Comparison of ENCODE assay signal across 13 mouse cellular contexts in genomic region chr17:55702865-55703264, GRCm38 (mm10). TPM values are rescaled to one million over a fixed set of nuclear protein-coding genes. Genes with fewer than 3 reads are reported as not detected.
DNase-seq lines count a peak whose midpoint lies in the region; ATAC-seq and TF ChIP-seq lines count a peak whose summit lies in the region.
"Had no signal": no experiment of that assay in that cellular context is flagged by ENCODE, and none has a peak within 500 bp of the region (broad histone marks: within the 10 kb centered on the region; RNA-seq: fewer than 3 reads in every experiment).

No protein-coding gene starts in this region.

- DNase-seq in forebrain, embryonic 11.5 days (ENCODE audit: low spot score) = no peak
- no peak for DNase-seq in forebrain, postnatal 0 days
- no peak for DNase-seq in hindbrain, embryonic 11.5 days (ENCODE audit: low spot score)
- no peak for DNase-seq in hindbrain, postnatal 0 days (ENCODE audit: low spot score)
- DNase-seq in liver, embryonic 11.5 days (ENCODE audit: low spot score) = no peak

- no peaks in the 10 kb centered on the region for H3K36me3 ChIP-seq in forebrain, embryonic 11.5 days (ENCODE audit: control insufficient read depth, insufficient read depth, low read length)
- H3K36me3 ChIP-seq in forebrain, postnatal 0 days (ENCODE audit: insufficient read depth) = peaks cover 7% of the 10 kb centered on the region
- no peaks in the 10 kb centered on the region for H3K36me3 ChIP-seq in hindbrain, embryonic 11.5 days (ENCODE audit: control insufficient read depth, insufficient read depth, low read length)
- H3K36me3 ChIP-seq in hindbrain, postnatal 0 days (ENCODE audit: insufficient read depth, low read length) = peaks cover 3% of the 10 kb centered on the region; the same call in 1 of the 2 replicates
- H3K36me3 ChIP-seq in neural tube, embryonic 12.5 days = peaks cover 10% of the 10 kb centered on the region; the same call in 1 of the 2 replicates
- H3K36me3 ChIP-seq in neural tube, embryonic 15.5 days = peaks cover 25% of the 10 kb centered on the region
- no peaks in the 10 kb centered on the region for H3K36me3 ChIP-seq in liver, embryonic 11.5 days (ENCODE audit: control insufficient read depth, insufficient read depth, low read length)

- TF ChIP-seq CTCF in forebrain, postnatal 0 days (IDR thresholded peaks at IDR 0.05; ENCODE audit: low read depth) = no peak
- no peak for TF ChIP-seq CTCF in hindbrain, postnatal 0 days (IDR thresholded peaks at IDR 0.05; ENCODE audit: low read depth)

- 0 out of 2 replicates have a peak, but pooled peaks have one; percentile 24 for ATAC-seq in forebrain, embryonic 11.5 days (replicated peaks; ENCODE audit: low FRiP score)
- ATAC-seq in forebrain, postnatal 0 days = no peak
- peak; percentile 47; the same call in 1 of the 2 replicates for ATAC-seq in hindbrain, embryonic 11.5 days (ENCODE audit: low FRiP score)
- no peak for ATAC-seq in hindbrain, postnatal 0 days
- ATAC-seq in neural tube, embryonic 12.5 days (ENCODE audit: low FRiP score, low read depth) = 0 out of 2 replicates have a peak, but pooled peaks have one; percentile 25
- ATAC-seq in neural tube, embryonic 15.5 days (ENCODE audit: low FRiP score) = no peak
- no peak; the same call in 1 of the 2 replicates for ATAC-seq in liver, embryonic 11.5 days (replicated peaks; ENCODE audit: low FRiP score)

- WGBS in forebrain, embryonic 11.5 days = 86% methylated on average over 5 of the region's 5 CpGs
- WGBS in forebrain, postnatal 0 days = 81% methylated on average over 5 of the region's 5 CpGs
- 69% methylated on average over 5 of the region's 5 CpGs for whole genome bisulfite sequencing in hindbrain, embryonic 11.5 days
- WGBS in hindbrain, postnatal 0 days = 59% methylated on average over 5 of the region's 5 CpGs
- 43% methylated on average over 5 of the region's 5 CpGs for WGBS in neural tube, embryonic 12.5 days
- 43% methylated on average over 5 of the region's 5 CpGs for WGBS in neural tube, embryonic 15.5 days
- 74% methylated on average over 5 of the region's 5 CpGs for WGBS in liver, embryonic 11.5 days

- no peaks in the 10 kb centered on the region for H3K9me3 ChIP-seq in forebrain, embryonic 11.5 days (ENCODE audit: control insufficient read depth, low read length)
- no peaks in the 10 kb centered on the region for H3K9me3 ChIP-seq in forebrain, postnatal 0 days (ENCODE audit: low read length)
- no peaks in the 10 kb centered on the region for H3K9me3 ChIP-seq in hindbrain, embryonic 11.5 days (ENCODE audit: control insufficient read depth, low read length)
- H3K9me3 ChIP-seq in hindbrain, postnatal 0 days (ENCODE audit: low read length) = no peaks in the 10 kb centered on the region
- H3K9me3 ChIP-seq in neural tube, embryonic 12.5 days = no peaks in the 10 kb centered on the region
- H3K9me3 ChIP-seq in neural tube, embryonic 15.5 days (replicated peaks) = no peaks in the 10 kb centered on the region
- H3K9me3 ChIP-seq in liver, embryonic 11.5 days (ENCODE audit: control insufficient read depth, low read length) = no peaks in the 10 kb centered on the region
- H3K9me3 ChIP-seq: embryonic facial prominence, embryonic 13.5 days; heart, embryonic 13.5 days; hindbrain, embryonic 13.5 days had no signal

- H3K27me3 ChIP-seq in forebrain, embryonic 11.5 days (ENCODE audit: control insufficient read depth, insufficient read depth, low read length) = no peaks in the 10 kb centered on the region
- no peaks in the 10 kb centered on the region for H3K27me3 ChIP-seq in forebrain, postnatal 0 days (ENCODE audit: insufficient read depth, low read length)
- H3K27me3 ChIP-seq in hindbrain, embryonic 11.5 days (ENCODE audit: control insufficient read depth, insufficient read depth, low read length) = no peaks in the 10 kb centered on the region
- no peaks in the 10 kb centered on the region for H3K27me3 ChIP-seq in hindbrain, postnatal 0 days (ENCODE audit: insufficient read depth, low read length)
- no peaks in the 10 kb centered on the region for H3K27me3 ChIP-seq in neural tube, embryonic 12.5 days (replicated peaks)
- H3K27me3 ChIP-seq in neural tube, embryonic 15.5 days (replicated peaks) = no peaks in the 10 kb centered on the region
- no peaks in the 10 kb centered on the region for H3K27me3 ChIP-seq in liver, embryonic 11.5 days (replicated peaks; ENCODE audit: control insufficient read depth, insufficient read depth, low read length)
- H3K27me3 ChIP-seq: embryonic facial prominence, embryonic 13.5 days; heart, embryonic 13.5 days; hindbrain, embryonic 13.5 days had no signal

- H3K9ac ChIP-seq in forebrain, embryonic 11.5 days (ENCODE audit: low read length) = no peak overlapping the region
- H3K9ac ChIP-seq in forebrain, postnatal 0 days = no peak overlapping the region
- no peak overlapping the region for H3K9ac ChIP-seq in hindbrain, embryonic 11.5 days (ENCODE audit: low read depth, low read length)
- no peak overlapping the region for H3K9ac ChIP-seq in hindbrain, postnatal 0 days (replicated peaks; ENCODE audit: low read length)
- H3K9ac ChIP-seq in neural tube, embryonic 12.5 days = no peak overlapping the region
- H3K9ac ChIP-seq in neural tube, embryonic 15.5 days (replicated peaks) = no peak overlapping the region
- H3K9ac ChIP-seq in liver, embryonic 11.5 days (ENCODE audit: low read depth, low read length) = no peak overlapping the region
- H3K9ac ChIP-seq: embryonic facial prominence, embryonic 13.5 days; heart, embryonic 13.5 days; hindbrain, embryonic 13.5 days had no signal

- H3K4me3 ChIP-seq in forebrain, embryonic 11.5 days (ENCODE audit: low read depth, low read length) = no peak overlapping the region
- H3K4me3 ChIP-seq in forebrain, postnatal 0 days (ENCODE audit: low read depth, low read length) = no peak overlapping the region
- H3K4me3 ChIP-seq in hindbrain, embryonic 11.5 days (ENCODE audit: low read depth, low read length) = no peak overlapping the region
- H3K4me3 ChIP-seq in hindbrain, postnatal 0 days (ENCODE audit: low read length) = no peak overlapping the region
- no peak overlapping the region for H3K4me3 ChIP-seq in neural tube, embryonic 12.5 days
- no peak overlapping the region for H3K4me3 ChIP-seq in neural tube, embryonic 15.5 days (replicated peaks)
- no peak overlapping the region for H3K4me3 ChIP-seq in liver, embryonic 11.5 days (ENCODE audit: low read depth, low read length)
- H3K4me3 ChIP-seq: embryonic facial prominence, embryonic 13.5 days; gastrocnemius, adult 2 months; heart, embryonic 13.5 days; hindbrain, embryonic 13.5 days had no signal

- no peak overlapping the region for H3K27ac ChIP-seq in forebrain, embryonic 11.5 days (ENCODE audit: low read depth, low read length)
- H3K27ac ChIP-seq in forebrain, postnatal 0 days (ENCODE audit: low read depth, low read length) = no peak overlapping the region
- H3K27ac ChIP-seq in hindbrain, embryonic 11.5 days (ENCODE audit: low read depth, low read length) = no peak overlapping the region
- H3K27ac ChIP-seq in hindbrain, postnatal 0 days = no peak overlapping the region
- H3K27ac ChIP-seq in neural tube, embryonic 12.5 days = no peak overlapping the region
- H3K27ac ChIP-seq in neural tube, embryonic 15.5 days (replicated peaks) = no peak overlapping the region
- no peak overlapping the region for H3K27ac ChIP-seq in liver, embryonic 11.5 days (ENCODE audit: low read depth, low read length)
- H3K27ac ChIP-seq: embryonic facial prominence, embryonic 13.5 days; gastrocnemius, adult 2 months; heart, embryonic 13.5 days; hindbrain, embryonic 13.5 days had no signal

- no peaks in the 10 kb centered on the region for H3K4me1 ChIP-seq in forebrain, embryonic 11.5 days (replicated peaks; ENCODE audit: control insufficient read depth, insufficient read depth, low read length)
- no peaks in the 10 kb centered on the region for H3K4me1 ChIP-seq in forebrain, postnatal 0 days (ENCODE audit: insufficient read depth)
- no peaks in the 10 kb centered on the region for H3K4me1 ChIP-seq in hindbrain, embryonic 11.5 days (replicated peaks; ENCODE audit: control insufficient read depth, insufficient read depth, low read length)
- no peaks in the 10 kb centered on the region for H3K4me1 ChIP-seq in hindbrain, postnatal 0 days (ENCODE audit: insufficient read depth, low read length)
- no peaks in the 10 kb centered on the region for H3K4me1 ChIP-seq in neural tube, embryonic 12.5 days
- no peaks in the 10 kb centered on the region for H3K4me1 ChIP-seq in neural tube, embryonic 15.5 days
- H3K4me1 ChIP-seq in liver, embryonic 11.5 days (replicated peaks; ENCODE audit: control insufficient read depth, insufficient read depth, low read length) = no peaks in the 10 kb centered on the region
- H3K4me1 ChIP-seq: embryonic facial prominence, embryonic 13.5 days; heart, embryonic 13.5 days; hindbrain, embryonic 13.5 days had no signal

- H3K4me2 ChIP-seq in forebrain, embryonic 11.5 days (ENCODE audit: low read depth, low read length, severe bottlenecking) = no peak overlapping the region
- no peak overlapping the region for H3K4me2 ChIP-seq in forebrain, postnatal 0 days (ENCODE audit: low read depth)
- H3K4me2 ChIP-seq in hindbrain, embryonic 11.5 days (replicated peaks; ENCODE audit: low read depth, low read length) = no peak overlapping the region
- H3K4me2 ChIP-seq in hindbrain, postnatal 0 days (ENCODE audit: low read depth, low read length) = no peak overlapping the region
- no peak overlapping the region for H3K4me2 ChIP-seq in neural tube, embryonic 12.5 days (replicated peaks)
- no peak overlapping the region for H3K4me2 ChIP-seq in neural tube, embryonic 15.5 days
- H3K4me2 ChIP-seq in liver, embryonic 11.5 days = no peak overlapping the region
- H3K4me2 ChIP-seq: embryonic facial prominence, embryonic 13.5 days; heart, embryonic 13.5 days; hindbrain, embryonic 13.5 days had no signal

RNA-seq across cellular contexts. Expression of gene Pot1b, which starts 9.6 kb away (rescaled TPM):
- polyA plus RNA-seq in forebrain, embryonic 11.5 days (2014; fragmentation: Nextera tagmentation; extraction: Ambion mirVana) = 13.1 and 14.1 TPM in 2 replicates
- 8.6 and 10.6 TPM in 2 replicates for total RNA-seq in forebrain, postnatal 0 days (2014; rRNA removed)
- polyA plus RNA-seq in forebrain, postnatal 0 days (2015; fragmentation: Nextera tagmentation; extraction: Ambion mirVana) = 1.1 and 1.8 TPM in 2 replicates
- 9.3 and 11.3 TPM in 2 replicates for polyA plus RNA-seq in hindbrain, embryonic 11.5 days (2014; fragmentation: Nextera tagmentation; extraction: Ambion mirVana)
- 7.8 and 10.8 TPM in 2 replicates for total RNA-seq in hindbrain, postnatal 0 days (2014; rRNA removed)
- 2.4 and 2.7 TPM in 2 replicates for polyA plus RNA-seq in hindbrain, postnatal 0 days (2015; fragmentation: Nextera tagmentation; extraction: Ambion mirVana)
- polyA plus RNA-seq in neural tube, embryonic 12.5 days (2016; fragmentation: Nextera tagmentation; extraction: Ambion mirVana) = 10.4 and 12.2 TPM in 2 replicates
- polyA plus RNA-seq in neural tube, embryonic 15.5 days (2015; fragmentation: Nextera tagmentation; extraction: Ambion mirVana) = 7.2 TPM in 2 replicates
- 6.7 and 7.9 TPM in 2 replicates for polyA plus RNA-seq in liver, embryonic 11.5 days (2014; fragmentation: Nextera tagmentation; extraction: Ambion mirVana)

RNA-seq across cellular contexts. Expression of gene Adgre4, which starts 46.9 kb away (rescaled TPM):
- polyA plus RNA-seq in forebrain, embryonic 11.5 days (2014; fragmentation: Nextera tagmentation; extraction: Ambion mirVana) = 0.07 and 0.12 TPM in 2 replicates
- 0.05 TPM in 1 of 2 replicates, not detected in the other for total RNA-seq in forebrain, postnatal 0 days (2014; rRNA removed)
- polyA plus RNA-seq in forebrain, postnatal 0 days (2015; fragmentation: Nextera tagmentation; extraction: Ambion mirVana) = 0.07 TPM in 1 of 2 replicates, not detected in the other
- 0.07 and 0.14 TPM in 2 replicates for polyA plus RNA-seq in hindbrain, embryonic 11.5 days (2014; fragmentation: Nextera tagmentation; extraction: Ambion mirVana)
- 0.16 TPM in 1 of 2 replicates, not detected in the other for total RNA-seq in hindbrain, postnatal 0 days (2014; rRNA removed)
- polyA plus RNA-seq in hindbrain, postnatal 0 days (2015; fragmentation: Nextera tagmentation; extraction: Ambion mirVana) = 0.15 and 0.19 TPM in 2 replicates
- 0.17 TPM in 1 of 2 replicates, not detected in the other for polyA plus RNA-seq in neural tube, embryonic 12.5 days (2016; fragmentation: Nextera tagmentation; extraction: Ambion mirVana)
- 0.18 and 0.29 TPM in 2 replicates for polyA plus RNA-seq in neural tube, embryonic 15.5 days (2015; fragmentation: Nextera tagmentation; extraction: Ambion mirVana)
- polyA plus RNA-seq in liver, embryonic 11.5 days (2014; fragmentation: Nextera tagmentation; extraction: Ambion mirVana) = 1.2 and 1.4 TPM in 2 replicates
- total RNA-seq: common myeloid progenitor, adult 5-6 weeks had no signal
- polyA plus RNA-seq: C2C12 had no signal

Comparison
In these comparisons a context has a peak if more than half of its experiments do, and no peak if none do; other contexts are left out.
1. ATAC-seq: peak in forebrain, embryonic 11.5 days (single experiment), hindbrain, embryonic 11.5 days (single experiment) and neural tube, embryonic 12.5 days (single experiment); none in forebrain, postnatal 0 days (single experiment), hindbrain, postnatal 0 days (single experiment), neural tube, embryonic 15.5 days (single experiment) and liver, embryonic 11.5 days (single experiment).